Mouse (Mus musculus): ENCODE results near the gene Ngef. TPM values are rescaled to one million over a fixed set of nuclear protein-coding genes. Genes with fewer than 3 reads are reported as not detected.
A peak's percentile ranks its signal among the peaks of the same experiment; 100 is the strongest.

The Ngef gene
- 293 and 323 TPM in 2 replicates for polyA plus RNA-seq (2012; rRNA removed)

DNA sequence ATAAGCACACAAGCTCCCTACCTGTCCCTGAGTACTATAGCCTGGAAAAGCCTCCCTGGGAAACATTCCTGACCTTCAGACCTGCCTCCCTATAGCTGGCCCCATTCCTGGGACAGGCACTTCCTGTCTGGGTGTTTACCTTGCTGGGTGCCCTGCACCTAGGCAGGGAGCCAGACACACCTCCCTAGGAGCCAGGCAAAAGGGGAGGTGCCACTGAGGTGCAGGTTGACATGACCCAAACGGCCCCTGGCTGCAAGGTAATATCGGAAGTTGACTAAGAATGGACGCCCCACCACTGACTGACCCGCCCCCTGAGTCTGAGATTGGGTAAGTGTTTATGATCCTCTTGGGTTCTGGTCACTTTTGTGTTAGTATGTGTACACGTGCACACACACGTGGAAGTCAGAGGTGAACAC lies at the start of gene Ngef:
Ngef (minus strand) TSS at position 71 of the 416 bp plus-strand sequence.
- Histone ChIP-seq H3K4me1 (ENCODE audit: control insufficient read depth, insufficient read depth, low read length) (no peaks in the 10 kb centered on the region), H3K4me3 (ENCODE audit: insufficient read depth, low read length) (no peak within 1 kb of the TSS), H3K27ac (ENCODE audit: insufficient read depth, low read length) (no peak within 1 kb of the TSS)
- TF ChIP-seq CTCF (IDR thresholded peaks at IDR 0.05; ENCODE audit: extremely low read depth, insufficient read depth, low read length) (no peak), POLR2A (IDR thresholded peaks at IDR 0.05; ENCODE audit: extremely low read depth, insufficient read depth, low read length) (no peak)

DNA sequence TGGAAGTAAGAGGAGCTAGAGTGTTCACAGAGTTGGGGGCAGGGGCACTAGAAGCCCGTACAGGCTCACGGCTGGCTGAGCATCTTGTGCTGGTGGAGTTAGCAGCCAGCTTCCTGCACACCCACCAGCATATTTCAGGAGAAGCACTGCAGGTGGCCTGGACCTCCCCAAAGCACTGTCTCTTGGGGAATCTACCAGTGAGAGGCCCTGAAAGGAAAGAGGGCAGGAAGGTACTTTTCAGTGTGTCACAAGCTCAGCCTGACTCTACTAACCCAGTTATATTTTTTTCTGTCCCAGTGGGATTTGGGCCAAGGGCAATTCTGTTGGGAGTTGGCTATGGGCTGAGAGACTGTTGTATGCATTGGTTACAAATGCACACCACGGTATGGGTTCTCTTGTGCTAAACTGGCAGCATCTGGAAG lies 48.2 kb upstream of the Ngef start:
- Histone ChIP-seq H3K4me1 (ENCODE audit: control insufficient read depth, insufficient read depth, low read length) (peaks cover 3% of the 10 kb centered on the region), H3K27ac (ENCODE audit: insufficient read depth, low read length) (0 out of 2 replicates have a peak overlapping the region, but pooled peaks have one; percentile 9), H3K4me3 (ENCODE audit: insufficient read depth, low read length) (no peak overlapping the region)
- TF ChIP-seq CTCF (IDR thresholded peaks at IDR 0.05; ENCODE audit: extremely low read depth, insufficient read depth, low read length) (no peak), POLR2A (IDR thresholded peaks at IDR 0.05; ENCODE audit: extremely low read depth, insufficient read depth, low read length) (no peak)

DNA sequence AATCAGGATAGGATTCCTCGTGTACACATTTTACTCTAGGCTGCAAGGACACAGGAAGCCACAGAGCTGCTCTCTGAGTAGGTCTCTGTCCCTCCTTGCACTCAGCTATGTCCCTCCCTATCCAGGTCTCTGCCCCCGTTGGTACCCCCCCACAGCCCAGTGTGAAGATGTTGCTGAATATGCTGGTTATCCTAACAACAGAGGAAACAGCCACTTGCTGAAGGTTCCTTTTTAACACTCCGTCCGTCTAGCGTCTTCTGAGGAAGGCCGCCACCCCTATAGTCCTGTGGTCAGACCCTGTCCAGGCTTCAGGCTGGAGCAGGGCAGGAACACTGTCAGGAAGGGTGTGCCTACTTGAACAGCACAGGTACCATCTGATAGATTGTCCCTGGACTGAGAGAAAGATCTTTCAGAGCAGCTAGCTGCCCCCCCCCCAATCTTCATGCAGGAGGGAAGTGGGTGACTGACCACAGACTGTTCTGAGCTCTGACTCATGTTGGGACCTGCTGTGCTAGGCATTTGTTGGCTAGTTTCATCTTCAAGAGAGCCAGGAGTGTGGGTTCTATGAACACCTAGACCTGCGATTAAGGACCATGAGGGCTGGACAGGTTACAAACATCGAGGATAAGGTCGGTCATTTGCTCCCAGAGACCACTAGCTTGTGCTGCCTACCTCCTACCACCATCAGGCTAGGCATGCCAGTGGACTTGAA lies 47.6 kb upstream of the Ngef start:
- H3K4me1 ChIP-seq (ENCODE audit: control insufficient read depth, insufficient read depth, low read length), result peaks cover 3% of the 10 kb centered on the region
- TF ChIP-seq CTCF (IDR thresholded peaks at IDR 0.05; ENCODE audit: extremely low read depth, insufficient read depth, low read length), result no peak
- TF ChIP-seq POLR2A (IDR thresholded peaks at IDR 0.05; ENCODE audit: extremely low read depth, insufficient read depth, low read length), result no peak
- H3K27ac ChIP-seq (ENCODE audit: insufficient read depth, low read length), result 0 out of 2 replicates have a peak overlapping the region, but pooled peaks have one; percentile 48
- peak overlapping the region; percentile 31 for H3K4me3 ChIP-seq (ENCODE audit: insufficient read depth, low read length)

DNA sequence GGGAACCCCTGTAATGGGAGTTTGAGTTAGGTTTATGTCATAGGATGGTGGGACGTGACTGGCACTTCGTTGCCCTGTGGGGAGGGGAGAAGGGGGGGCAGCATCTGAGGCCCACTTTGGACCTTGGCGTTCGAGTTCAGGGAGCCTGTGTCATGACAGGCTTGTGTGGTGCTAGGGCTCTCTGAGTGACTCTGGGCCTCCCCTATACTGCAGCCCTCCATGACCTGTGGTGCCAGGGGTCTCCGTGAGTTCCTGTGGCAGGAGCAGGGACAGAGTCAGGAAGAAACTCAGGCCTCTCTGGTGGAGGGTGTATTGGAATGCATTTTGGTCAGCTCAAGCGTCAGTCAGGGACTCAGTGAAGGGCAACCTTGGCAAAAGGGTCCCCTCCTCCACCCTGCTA lies 47.0 kb upstream of the Ngef start:
- peak overlapping the region; percentile 31 for H3K4me3 ChIP-seq (ENCODE audit: insufficient read depth, low read length)
- H3K4me1 ChIP-seq (ENCODE audit: control insufficient read depth, insufficient read depth, low read length), result peaks cover 3% of the 10 kb centered on the region
- H3K27ac ChIP-seq (ENCODE audit: insufficient read depth, low read length), result peak overlapping the region; percentile 48
- TF ChIP-seq CTCF (IDR thresholded peaks at IDR 0.05; ENCODE audit: extremely low read depth, insufficient read depth, low read length) (no peak), POLR2A (IDR thresholded peaks at IDR 0.05; ENCODE audit: extremely low read depth, insufficient read depth, low read length) (no peak)

DNA sequence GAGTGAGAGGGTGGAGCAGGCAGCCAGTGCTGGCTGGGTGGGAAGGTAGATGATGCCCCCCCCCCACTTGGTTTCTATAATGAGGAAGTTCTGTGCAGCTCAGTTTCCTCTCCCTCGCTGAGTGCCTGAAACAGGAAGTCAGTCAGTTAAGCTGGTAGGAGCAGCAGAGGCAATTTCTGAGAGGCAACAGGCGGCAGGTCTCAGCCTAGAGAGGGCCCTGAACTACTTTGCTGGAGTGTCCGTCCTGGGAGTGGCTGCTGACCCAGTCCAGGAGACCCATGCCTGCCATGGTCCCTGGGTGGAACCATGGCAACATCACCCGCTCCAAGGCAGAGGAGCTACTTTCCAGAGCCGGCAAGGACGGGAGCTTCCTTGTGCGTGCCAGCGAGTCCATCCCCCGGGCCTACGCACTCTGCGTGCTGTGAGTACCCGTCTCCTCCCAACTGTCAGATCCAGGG lies 46.6 kb upstream of the Ngef start, which contains the start of gene Inpp5d:
Inpp5d (plus strand) TSS at position 102 of the 458 bp plus-strand sequence.
- H3K27ac ChIP-seq (ENCODE audit: insufficient read depth, low read length), result peak within 1 kb of the TSS; percentile 48
- peaks cover 3% of the 10 kb centered on the region for H3K4me1 ChIP-seq (ENCODE audit: control insufficient read depth, insufficient read depth, low read length)
- TF ChIP-seq CTCF (IDR thresholded peaks at IDR 0.05; ENCODE audit: extremely low read depth, insufficient read depth, low read length) (no peak), POLR2A (IDR thresholded peaks at IDR 0.05; ENCODE audit: extremely low read depth, insufficient read depth, low read length) (no peak)
- H3K4me3 ChIP-seq (ENCODE audit: insufficient read depth, low read length), result peak within 1 kb of the TSS; percentile 31

DNA sequence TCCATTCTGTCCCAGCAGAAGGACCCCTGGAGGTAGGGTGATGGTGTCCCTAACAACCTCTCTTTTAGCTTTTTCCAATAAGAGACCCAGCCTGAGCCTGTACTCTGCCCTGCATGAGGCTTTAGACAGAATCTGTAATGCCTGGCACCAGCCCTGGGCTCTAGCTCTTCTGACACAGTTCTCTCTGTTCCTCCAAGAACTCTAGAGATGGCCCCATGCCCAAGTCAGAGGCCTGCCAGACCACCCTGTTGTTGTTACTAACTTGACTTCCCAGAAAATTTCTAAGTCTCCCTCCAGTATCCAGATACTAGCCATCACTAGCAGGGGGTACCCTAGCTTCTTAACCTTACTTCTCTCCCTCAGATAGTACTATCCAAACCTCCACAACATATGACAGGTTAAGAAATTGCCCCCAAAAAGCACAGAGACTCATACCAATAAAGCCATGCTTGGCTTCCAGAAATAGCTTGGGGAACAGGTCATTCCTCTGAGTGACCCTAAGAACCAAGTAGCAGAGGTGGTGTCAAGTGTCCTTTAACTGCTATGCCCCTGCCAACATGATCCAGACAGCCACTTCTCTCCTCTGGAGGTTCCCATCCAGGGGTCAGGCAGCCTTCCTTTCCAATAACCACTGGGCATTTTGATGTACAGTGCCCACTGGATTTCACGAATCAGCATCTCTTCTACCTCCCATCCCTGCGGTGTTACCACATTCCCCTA lies 41.1 kb upstream of the Ngef start:
- no peak overlapping the region for H3K4me3 ChIP-seq (ENCODE audit: insufficient read depth, low read length)
- TF ChIP-seq CTCF (IDR thresholded peaks at IDR 0.05; ENCODE audit: extremely low read depth, insufficient read depth, low read length), result no peak
- no peak for TF ChIP-seq POLR2A (IDR thresholded peaks at IDR 0.05; ENCODE audit: extremely low read depth, insufficient read depth, low read length)
- no peak overlapping the region for H3K27ac ChIP-seq (ENCODE audit: insufficient read depth, low read length)
- H3K4me1 ChIP-seq (ENCODE audit: control insufficient read depth, insufficient read depth, low read length), result no peaks in the 10 kb centered on the region

DNA sequence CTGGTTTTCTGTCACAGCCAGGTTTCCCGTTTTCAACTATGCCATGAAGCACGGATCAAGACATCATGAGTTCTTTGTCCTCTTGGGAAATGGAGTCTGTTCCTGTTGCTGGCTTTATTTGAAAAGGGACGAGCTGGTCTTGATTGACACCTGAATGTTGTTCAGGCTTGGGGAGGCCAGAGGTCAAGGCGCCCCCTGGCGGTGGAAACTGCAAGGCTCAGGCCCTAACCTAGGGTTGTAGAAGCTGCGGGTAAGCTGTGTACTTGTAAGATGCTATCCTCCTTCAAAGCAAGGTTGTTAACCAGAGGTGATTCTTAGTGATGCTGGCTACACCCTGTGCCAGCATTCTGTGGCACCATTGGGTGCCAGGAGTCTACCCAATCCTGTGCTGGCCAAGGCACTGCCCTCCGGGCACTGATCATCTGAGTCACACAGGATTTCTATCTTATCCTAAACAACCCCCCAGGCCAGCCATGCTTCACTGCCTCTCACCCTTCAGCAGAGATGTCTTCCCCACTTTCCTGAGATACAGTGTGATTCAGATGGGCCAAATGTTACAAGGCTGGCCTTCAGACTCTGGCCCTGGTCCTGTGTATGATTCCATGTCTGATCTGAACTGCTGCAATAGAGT lies 34.9 kb upstream of the Ngef start:
- peaks cover 7% of the 10 kb centered on the region for H3K4me1 ChIP-seq (ENCODE audit: control insufficient read depth, insufficient read depth, low read length)
- TF ChIP-seq POLR2A (IDR thresholded peaks at IDR 0.05; ENCODE audit: extremely low read depth, insufficient read depth, low read length) (no peak), CTCF (IDR thresholded peaks at IDR 0.05; ENCODE audit: extremely low read depth, insufficient read depth, low read length) (peak; percentile 42; the same call in 1 of the 2 replicates)
- H3K27ac ChIP-seq (ENCODE audit: insufficient read depth, low read length), result no peak overlapping the region
- H3K4me3 ChIP-seq (ENCODE audit: insufficient read depth, low read length), result no peak overlapping the region

DNA sequence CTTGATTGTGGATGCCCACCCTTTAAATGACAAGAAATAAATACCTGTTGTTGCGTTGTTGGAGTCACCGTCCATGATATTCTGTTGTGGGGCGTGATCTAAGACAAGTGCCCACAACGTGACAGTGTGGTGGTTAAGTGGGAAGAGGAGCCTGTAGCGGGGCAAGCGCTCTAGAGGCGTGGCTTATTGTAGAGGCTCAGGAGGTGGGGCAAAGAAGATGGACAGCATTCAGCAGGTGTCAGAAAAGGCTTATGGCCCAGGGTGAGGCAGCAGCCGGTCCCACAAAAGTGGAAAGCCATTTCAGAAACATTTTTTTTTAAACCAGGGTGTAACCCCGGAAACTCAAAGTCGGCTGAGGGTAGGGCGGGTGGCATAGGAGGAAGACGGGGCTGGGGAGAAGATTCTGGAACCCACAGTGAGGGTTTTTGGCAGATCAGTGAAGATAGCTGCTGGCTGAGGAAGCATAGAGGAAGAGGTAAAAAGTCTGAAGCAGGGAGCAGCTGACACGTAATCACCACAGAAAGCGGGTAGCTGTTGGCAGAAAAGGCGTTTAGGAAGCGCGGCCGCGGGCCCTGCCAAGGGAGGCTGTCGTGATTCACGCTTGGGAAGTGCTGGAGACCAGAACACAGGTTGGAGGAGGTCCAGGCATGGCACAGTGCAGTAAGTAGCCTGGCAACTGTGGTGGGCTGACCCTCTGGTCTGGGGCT lies 33.9 kb upstream of the Ngef start:
- H3K4me3 ChIP-seq (ENCODE audit: insufficient read depth, low read length), result no peak overlapping the region
- H3K4me1 ChIP-seq (ENCODE audit: control insufficient read depth, insufficient read depth, low read length), result peaks cover 10% of the 10 kb centered on the region
- no peak overlapping the region for H3K27ac ChIP-seq (ENCODE audit: insufficient read depth, low read length)
- TF ChIP-seq POLR2A (IDR thresholded peaks at IDR 0.05; ENCODE audit: extremely low read depth, insufficient read depth, low read length), result no peak
- TF ChIP-seq CTCF (IDR thresholded peaks at IDR 0.05; ENCODE audit: extremely low read depth, insufficient read depth, low read length), result no peak

DNA sequence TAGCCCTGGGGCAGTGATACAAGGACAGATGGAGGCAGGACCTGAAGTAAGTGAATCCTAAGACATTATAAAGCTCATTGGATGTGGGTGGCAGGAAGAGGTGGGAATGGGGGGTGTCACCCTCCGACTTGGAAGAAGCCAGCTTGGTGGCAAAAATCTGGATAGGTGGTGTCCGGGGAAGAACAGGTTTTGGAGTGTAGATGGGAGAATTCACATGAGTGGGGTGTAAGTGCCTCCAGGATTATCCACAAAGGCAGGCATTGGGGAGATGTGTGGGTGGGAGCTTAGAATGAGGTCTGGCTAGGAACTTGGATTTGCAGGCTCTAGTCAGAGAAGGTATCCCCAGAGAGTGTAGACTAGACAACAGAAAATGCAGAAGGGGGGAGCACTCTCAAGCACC lies 31.6 kb upstream of the Ngef start:
- no peak overlapping the region for H3K4me3 ChIP-seq (ENCODE audit: insufficient read depth, low read length)

More for the DNA sequence above, 31.6 kb upstream of the Ngef start:
- peaks cover 10% of the 10 kb centered on the region for H3K4me1 ChIP-seq (ENCODE audit: control insufficient read depth, insufficient read depth, low read length)
- H3K27ac ChIP-seq (ENCODE audit: insufficient read depth, low read length), result 0 out of 2 replicates have a peak overlapping the region, but pooled peaks have one; percentile 71
- TF ChIP-seq POLR2A (IDR thresholded peaks at IDR 0.05; ENCODE audit: extremely low read depth, insufficient read depth, low read length), result no peak
- no peak for TF ChIP-seq CTCF (IDR thresholded peaks at IDR 0.05; ENCODE audit: extremely low read depth, insufficient read depth, low read length)
